Mouse (Mus musculus): Measurements from ENCODE around the gene Xpo5.

The Xpo5 gene

GRCm38 (mm10) chr17:46206676-46207075, 4.1 kb downstream of the Xpo5 start:
- DNase-seq = no peak

GRCm38 (mm10) chr17:46210550-46210949, 8.0 kb downstream of the Xpo5 start:
- no peak for DNase-seq

- no peak for DNase-seq
Observed at GRCm38 (mm10) chr17:46221601-46222000, 19.0 kb downstream of the Xpo5 start.

DNA sequence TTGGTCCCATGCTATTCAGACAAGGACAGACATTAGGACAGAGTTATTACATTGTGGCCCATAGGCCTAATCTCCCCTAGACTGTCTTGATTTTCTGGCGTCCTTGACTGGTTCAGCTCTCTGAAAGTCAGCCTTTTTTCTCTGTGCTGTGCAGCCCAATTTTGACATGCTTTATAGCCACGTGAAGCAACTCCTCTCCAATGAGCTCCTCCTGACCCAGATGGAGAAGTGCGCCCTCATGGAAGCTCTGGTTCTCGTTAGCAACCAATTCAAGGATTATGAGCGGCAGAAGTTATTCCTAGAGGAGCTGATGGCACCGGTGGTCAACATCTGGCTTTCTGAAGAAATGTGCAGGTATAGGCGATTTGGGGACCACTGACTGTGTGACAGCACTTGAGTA, 25.0 kb downstream of the Xpo5 start:
- DNase-seq = no peak

GRCm38 (mm10) chr17:46236067-46236466, 33.5 kb downstream of the Xpo5 start:
- DNase-seq = no peak

- DNase-seq = no peak
Observed at GRCm38 (mm10) chr17:46237079-46237478, 34.5 kb downstream of the Xpo5 start.

- no peak for DNase-seq
Observed at GRCm38 (mm10) chr17:46237480-46237879, 34.9 kb downstream of the Xpo5 start.

- no peak for DNase-seq
Observed at GRCm38 (mm10) chr17:46239516-46240114, 37.0 kb downstream of the Xpo5 start.

- no peak for DNase-seq
Observed at GRCm38 (mm10) chr17:46241471-46241870, 38.9 kb downstream of the Xpo5 start.

DNA sequence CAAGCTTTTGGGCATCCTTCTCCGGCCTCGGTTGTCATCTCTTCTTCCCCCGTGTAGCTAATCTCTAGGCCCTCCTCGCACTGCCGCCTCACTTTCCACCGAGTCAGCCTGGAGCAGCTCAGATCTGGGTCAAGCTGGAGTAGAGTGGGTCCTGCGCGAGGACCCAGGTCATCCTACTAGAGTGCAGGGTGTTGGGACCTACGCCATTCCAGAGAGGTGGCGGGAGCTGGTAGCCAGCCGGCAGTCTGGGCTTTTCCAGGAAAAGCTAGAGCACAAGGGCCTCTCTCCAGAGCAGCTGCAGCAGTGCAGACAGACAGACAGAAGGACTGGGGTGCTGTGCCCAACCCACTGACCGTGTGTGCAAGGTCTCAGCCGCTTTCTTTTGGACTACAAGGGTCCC, 39.7 kb downstream of the Xpo5 start:
- no peak for DNase-seq

- DNase-seq = no peak
Observed at GRCm38 (mm10) chr17:46242993-46243392, 40.4 kb downstream of the Xpo5 start.

- DNase-seq = no peak
Observed at GRCm38 (mm10) chr17:46243624-46244023, 41.0 kb downstream of the Xpo5 start.

GRCm38 (mm10) chr17:46244579-46244978, 42.0 kb downstream of the Xpo5 start:
- DNase-seq = no peak

GRCm38 (mm10) chr17:46247512-46248188, 45.1 kb downstream of the Xpo5 start, which contains the start of the genes Polr1c and Yipf3:
Gene Polr1c (minus strand): TSS chr17:46248054.
Gene Yipf3 (plus strand): TSS chr17:46248080.
- peak; percentile 95 for DNase-seq

DNA sequence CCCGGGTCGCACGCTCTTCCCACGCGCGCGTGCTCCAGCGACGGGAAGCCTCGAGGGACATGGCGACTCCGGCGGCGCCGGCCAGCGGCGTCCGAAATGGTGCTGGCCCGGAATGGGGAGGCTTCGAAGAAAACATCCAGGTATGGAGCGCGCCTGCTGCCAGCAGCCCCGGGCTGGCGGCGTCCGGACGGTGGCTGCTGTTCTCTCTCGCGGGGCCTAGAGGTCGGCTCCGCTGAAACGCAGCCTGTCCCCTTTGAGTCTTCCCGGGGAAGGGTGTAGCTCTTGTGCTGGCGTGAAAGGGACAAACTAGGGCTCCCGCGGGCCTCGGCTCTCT, 45.6 kb downstream of the Xpo5 start:
- DNase-seq = no peak

GRCm38 (mm10) chr17:46251174-46251573, 48.6 kb downstream of the Xpo5 start:
- DNase-seq = peak; percentile 52

GRCm38 (mm10) chr17:46252571-46253451, 50.2 kb downstream of the Xpo5 start:
- DNase-seq = peak; percentile 65

DNA sequence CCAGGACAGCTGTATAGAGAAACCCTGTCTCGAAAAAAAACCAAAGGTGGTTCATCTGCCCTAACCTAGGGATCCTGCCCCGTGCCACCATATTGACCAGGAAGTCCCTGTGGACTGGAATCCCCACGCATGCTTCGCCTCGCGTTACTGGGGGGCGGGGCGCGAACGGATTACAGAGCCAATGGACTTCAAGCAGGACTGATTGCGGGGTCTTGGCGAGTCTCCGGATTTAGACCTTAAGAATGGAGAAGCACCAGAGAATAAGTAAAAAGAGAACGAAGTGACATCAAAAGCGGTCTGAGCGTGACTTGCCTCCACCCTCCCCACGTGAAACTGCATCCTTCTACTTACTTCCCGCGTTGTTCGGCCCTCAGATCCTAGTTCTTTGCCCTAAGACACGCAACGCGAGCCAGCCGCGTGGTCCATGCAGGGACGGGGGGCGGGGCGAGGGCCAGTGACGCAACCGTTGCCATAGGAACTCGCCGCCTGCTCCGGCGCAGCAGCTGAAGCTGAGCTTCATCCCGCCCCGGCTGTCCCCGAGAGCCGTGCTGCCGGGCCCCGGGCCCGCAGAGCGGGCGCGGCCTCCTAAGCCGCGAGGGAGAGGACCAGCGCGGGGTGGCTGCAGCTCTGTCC, 51.0 kb downstream of the Xpo5 start, which contains the start of gene Lrrc73:
Lrrc73 (plus strand) TSS at position 80 of the 633 bp plus-strand sequence.
- DNase-seq = peak; percentile 94

DNA sequence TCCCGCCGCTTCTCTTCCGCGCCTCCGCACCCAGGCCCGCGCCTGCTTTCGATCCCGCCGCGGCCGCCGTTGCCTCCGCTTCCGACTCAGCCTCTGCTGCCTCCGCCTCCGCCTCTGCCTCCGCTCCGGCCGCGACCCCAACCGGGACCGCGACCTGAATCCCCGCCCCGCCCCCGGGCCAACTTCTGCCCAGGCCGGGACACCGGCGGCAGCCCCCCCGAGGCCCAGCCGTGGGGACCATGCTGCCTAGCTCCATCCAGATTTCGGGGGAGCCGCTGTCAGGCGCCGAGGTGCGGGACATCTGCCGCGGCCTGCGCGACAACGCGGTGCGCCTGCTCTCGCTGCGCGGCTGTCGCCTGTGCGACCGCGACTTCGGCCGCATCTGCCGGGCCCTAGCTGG, 51.5 kb downstream of the Xpo5 start:
- DNase-seq = peak; percentile 64

GRCm38 (mm10) chr17:46255147-46255546, 52.6 kb downstream of the Xpo5 start:
- DNase-seq = no peak

GRCm38 (mm10) chr17:46258279-46259053, 55.9 kb downstream of the Xpo5 start:
- no peak for DNase-seq

DNA sequence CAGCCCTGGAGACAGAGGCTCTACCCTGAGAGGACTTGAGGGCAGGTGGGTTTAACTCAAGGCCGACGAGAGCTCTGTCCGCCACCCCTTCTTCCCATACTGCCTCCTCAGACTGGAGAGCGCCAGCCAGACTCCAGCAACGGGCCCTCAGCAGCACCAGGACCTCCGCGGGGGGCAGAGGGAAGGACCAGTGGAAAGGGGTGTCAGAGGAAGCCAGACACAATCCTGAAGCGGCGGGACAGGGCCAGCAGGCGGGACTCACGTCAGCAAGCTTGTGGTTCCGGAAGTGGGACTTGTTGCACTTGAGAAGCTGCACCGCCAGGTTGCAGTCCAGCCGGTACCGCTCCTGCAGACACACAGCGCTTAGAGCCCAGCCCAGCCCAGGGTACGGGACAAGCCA, 57.1 kb downstream of the Xpo5 start:
- DNase-seq = no peak

Measured in thymus, postnatal 4 days (tissue).